Mouse (Mus musculus) midbrain, embryonic 16.5 days (tissue): ENCODE measurements around the gene Fars2. TPM values are rescaled to one million over a fixed set of nuclear protein-coding genes. Genes with fewer than 3 reads are reported as not detected.

Experiments used
- ATAC-seq: fragments of 200-750 bp; cut with Nextera tagmentation; 2 replicates; pipeline ENCODE4 v1.8.0; 2017; ENCODE audit warnings: moderate TSS enrichment
- H3K27ac ChIP-seq: fragments of 300-500 bp; sonication (generic); 2 replicates; pipeline ENCODE4 v1.5.1; 2014; ENCODE audit warnings: mild to moderate bottlenecking, low read length, mixed read lengths
- H3K27me3 ChIP-seq: fragments of 300-500 bp; sonication (generic); 2 replicates; pipeline ENCODE4 v1.6.1; 2014; ENCODE audit warnings: low read depth, low read length, mixed read lengths; ENCODE audit not compliant: control insufficient read depth, insufficient read depth
- H3K36me3 ChIP-seq: fragments of 300-500 bp; sonication (generic); 2 replicates; pipeline ENCODE4 v1.6.1; 2014; ENCODE audit warnings: mild to moderate bottlenecking, low read length, moderate library complexity, mixed read lengths; ENCODE audit not compliant: control insufficient read depth, insufficient read depth
- H3K4me1 ChIP-seq: fragments of 300-500 bp; sonication (generic); 2 replicates; pipeline ENCODE4 v1.6.1; 2014; ENCODE audit warnings: mild to moderate bottlenecking, low read length, mixed read lengths; ENCODE audit not compliant: control insufficient read depth, insufficient read depth
- H3K4me2 ChIP-seq: fragments of 300-500 bp; sonication (generic); 2 replicates; pipeline ENCODE4 v1.6.1; 2014; ENCODE audit warnings: mild to moderate bottlenecking, low read length, mixed read lengths
- H3K4me3 ChIP-seq: fragments of 300-500 bp; sonication (generic); 2 replicates; pipeline ENCODE4 v1.5.1; 2014; ENCODE audit warnings: low read depth, mild to moderate bottlenecking, low read length, moderate library complexity, mixed read lengths
- H3K9ac ChIP-seq: fragments of 300-500 bp; sonication (generic); 2 replicates; pipeline ENCODE4 v1.6.1; 2014; ENCODE audit warnings: low read depth, low read length, mixed read lengths
- H3K9me3 ChIP-seq: fragments of 300-500 bp; sonication (generic); replicated peaks from 2 replicates; pipeline ENCODE4 v1.6.1; 2014; ENCODE audit warnings: mild to moderate bottlenecking, low read length, mixed read lengths; ENCODE audit not compliant: control insufficient read depth, poor library complexity, severe bottlenecking
- WGBS: fragments of 180-500 bp; shearing (Covaris S2); extraction: QIAGEN DNeasy Blood & Tissue Kit; methylation state at CpG from one replicate; pipeline ENCODE4 v1.1.7; 2014; 5-methylcytosine and 5-hydroxymethylcytosine counted together
- polyA plus RNA-seq: library from polyadenylated mRNA; unstranded; fragments of >200 nt; fragmentation: Nextera tagmentation; extraction: Ambion mirVana; gene quantifications from 2 replicates; pipeline ENCODE4 v1.2.1, GENCODE M21; 2015

Gene Fars2
- polyA plus RNA-seq, 1 experiment from 2014 or later, result 29.1 TPM

- H3K9ac ChIP-seq, result no peak overlapping the region
- 74% methylated on average over 1 of the region's 1 CpGs for WGBS
- H3K36me3 ChIP-seq, result no peaks in the 10 kb centered on the region
- H3K4me3 ChIP-seq, result no peak overlapping the region
- peaks cover 1% of the 10 kb centered on the region; the same call in 1 of the 2 replicates for H3K4me1 ChIP-seq
- H3K9me3 ChIP-seq, result no peaks in the 10 kb centered on the region
- H3K27ac ChIP-seq, result no peak overlapping the region
- no peak overlapping the region for H3K4me2 ChIP-seq
- H3K27me3 ChIP-seq, result no peaks in the 10 kb centered on the region
- ATAC-seq, result peak; percentile 72; the same call in 1 of the 2 replicates
Measured at GRCm38 (mm10) chr13:36221897-36222296, 104.7 kb downstream of the Fars2 start.

- no peak overlapping the region for H3K27ac ChIP-seq
- ATAC-seq, result no peak
- no peak overlapping the region for H3K4me2 ChIP-seq
- H3K4me1 ChIP-seq, result peaks cover 2% of the 10 kb centered on the region; the same call in 1 of the 2 replicates
- H3K9ac ChIP-seq, result no peak overlapping the region
- no peak overlapping the region for H3K4me3 ChIP-seq
- H3K9me3 ChIP-seq, result no peaks in the 10 kb centered on the region
- no peaks in the 10 kb centered on the region for H3K36me3 ChIP-seq
- H3K27me3 ChIP-seq, result no peaks in the 10 kb centered on the region
Measured at GRCm38 (mm10) chr13:36222721-36223120, 105.5 kb downstream of the Fars2 start.

GRCm38 (mm10) chr13:36224431-36224830 lies 107.2 kb downstream of the Fars2 start:
- H3K4me1 ChIP-seq, result 0 out of 2 replicates have a peak, but pooled peaks cover 2% of the 10 kb centered on the region
- H3K27ac ChIP-seq, result no peak overlapping the region
- H3K4me3 ChIP-seq, result no peak overlapping the region
- ATAC-seq, result no peak
- H3K9me3 ChIP-seq, result no peaks in the 10 kb centered on the region
- H3K4me2 ChIP-seq, result no peak overlapping the region
- WGBS, result 84% methylated on average over 2 of the region's 2 CpGs
- no peaks in the 10 kb centered on the region for H3K27me3 ChIP-seq
- no peak overlapping the region for H3K9ac ChIP-seq
- H3K36me3 ChIP-seq, result no peaks in the 10 kb centered on the region

GRCm38 (mm10) chr13:36242261-36242660 lies 125.0 kb downstream of the Fars2 start:
- Histone ChIP-seq H3K4me2 (no peak overlapping the region), H3K27me3 (no peaks in the 10 kb centered on the region), H3K27ac (no peak overlapping the region), H3K4me1 (no peaks in the 10 kb centered on the region), H3K4me3 (no peak overlapping the region), H3K9ac (no peak overlapping the region), H3K9me3 (no peaks in the 10 kb centered on the region), H3K36me3 (no peaks in the 10 kb centered on the region)
- no peak for ATAC-seq
- WGBS, result 85% methylated on average over 1 of the region's 1 CpGs

GRCm38 (mm10) chr13:36253936-36254335 lies 136.7 kb downstream of the Fars2 start:
- Histone ChIP-seq H3K4me2 (no peak overlapping the region), H3K27me3 (no peaks in the 10 kb centered on the region), H3K9ac (no peak overlapping the region), H3K9me3 (no peaks in the 10 kb centered on the region), H3K4me3 (no peak overlapping the region), H3K36me3 (no peaks in the 10 kb centered on the region), H3K27ac (no peak overlapping the region), H3K4me1 (no peaks in the 10 kb centered on the region; the same call in 1 of the 2 replicates)
- 65% methylated on average over 3 of the region's 3 CpGs for WGBS
- ATAC-seq, result no peak

- H3K4me1 ChIP-seq, result no peaks in the 10 kb centered on the region; the same call in 1 of the 2 replicates
- no peaks in the 10 kb centered on the region for H3K36me3 ChIP-seq
- WGBS, result 60% methylated on average over 5 of the region's 5 CpGs
- H3K27me3 ChIP-seq, result no peaks in the 10 kb centered on the region
- H3K9me3 ChIP-seq, result no peaks in the 10 kb centered on the region; the same call in 1 of the 2 replicates
- H3K27ac ChIP-seq, result 0 out of 2 replicates have a peak overlapping the region, but pooled peaks have one; percentile 39
- H3K9ac ChIP-seq, result no peak overlapping the region
- H3K4me3 ChIP-seq, result no peak overlapping the region
- ATAC-seq, result peak; percentile 86
- no peak overlapping the region for H3K4me2 ChIP-seq
Measured at GRCm38 (mm10) chr13:36257213-36257612, 140.0 kb downstream of the Fars2 start.

GRCm38 (mm10) chr13:36259754-36260153 lies 142.5 kb downstream of the Fars2 start:
- H3K4me1 ChIP-seq, result peaks cover 7% of the 10 kb centered on the region
- H3K4me2 ChIP-seq, result no peak overlapping the region
- H3K9me3 ChIP-seq, result no peaks in the 10 kb centered on the region; the same call in 1 of the 2 replicates
- no peak overlapping the region for H3K27ac ChIP-seq
- no peak for ATAC-seq
- 81% methylated on average over 1 of the region's 1 CpGs for WGBS
- no peak overlapping the region for H3K4me3 ChIP-seq
- H3K36me3 ChIP-seq, result no peaks in the 10 kb centered on the region
- no peak overlapping the region for H3K9ac ChIP-seq
- H3K27me3 ChIP-seq, result no peaks in the 10 kb centered on the region

- Histone ChIP-seq H3K4me3 (no peak overlapping the region), H3K4me1 (peaks cover 10% of the 10 kb centered on the region), H3K36me3 (no peaks in the 10 kb centered on the region), H3K27me3 (no peaks in the 10 kb centered on the region), H3K27ac (no peak overlapping the region), H3K9me3 (no peaks in the 10 kb centered on the region; the same call in 1 of the 2 replicates), H3K9ac (no peak overlapping the region), H3K4me2 (no peak overlapping the region)
- no peak for ATAC-seq
- WGBS, result 64% methylated on average over 2 of the region's 2 CpGs
Measured at GRCm38 (mm10) chr13:36261299-36261698, 144.1 kb downstream of the Fars2 start.

GRCm38 (mm10) chr13:36263240-36264095 lies 146.3 kb downstream of the Fars2 start:
- WGBS, result 19% methylated on average over 5 of the region's 5 CpGs
- peaks cover 10% of the 10 kb centered on the region for H3K4me1 ChIP-seq
- H3K4me3 ChIP-seq, result no peak overlapping the region
- H3K27me3 ChIP-seq, result no peaks in the 10 kb centered on the region
- H3K27ac ChIP-seq, result peak overlapping the region; percentile 17; the same call in 1 of the 2 replicates
- H3K36me3 ChIP-seq, result no peaks in the 10 kb centered on the region
- no peaks in the 10 kb centered on the region; the same call in 1 of the 2 replicates for H3K9me3 ChIP-seq
- H3K9ac ChIP-seq, result no peak overlapping the region
- peak; percentile 66 for ATAC-seq
- no peak overlapping the region for H3K4me2 ChIP-seq
